Mouse (Mus musculus): ENCODE results near the gene Tcf12. TPM values are rescaled to one million over a fixed set of nuclear protein-coding genes. Genes with fewer than 3 reads are reported as not detected.

The Tcf12 gene
- polyA plus RNA-seq, 1 experiment from 2014 or later: 94.8 TPM

- Histone ChIP-seq H3K9ac (no peak overlapping the region), H3K36me3 (replicated peaks; ENCODE audit: control insufficient read depth, insufficient read depth) (no peaks in the 10 kb centered on the region; the same call in 1 of the 2 replicates), H3K27ac (no peak overlapping the region), H3K4me2 (replicated peaks) (no peak overlapping the region), H3K4me3 (replicated peaks; ENCODE audit: low read length) (no peak overlapping the region), H3K4me1 (replicated peaks; ENCODE audit: control insufficient read depth, insufficient read depth, low read length) (no peaks in the 10 kb centered on the region; the same call in 1 of the 2 replicates), H3K27me3 (ENCODE audit: control insufficient read depth, insufficient read depth, low read length) (no peaks in the 10 kb centered on the region), H3K9me3 (ENCODE audit: control insufficient read depth, low read length) (no peaks in the 10 kb centered on the region)
- no peak for DNase-seq (ENCODE audit: low spot score)
- WGBS: 94% methylated on average over 2 of the region's 2 CpGs
- ATAC-seq (ENCODE audit: low FRiP score): no peak
Observed at GRCm38 (mm10) chr9:72097083-72097482, 14.6 kb downstream of the Tcf12 start.

DNA sequence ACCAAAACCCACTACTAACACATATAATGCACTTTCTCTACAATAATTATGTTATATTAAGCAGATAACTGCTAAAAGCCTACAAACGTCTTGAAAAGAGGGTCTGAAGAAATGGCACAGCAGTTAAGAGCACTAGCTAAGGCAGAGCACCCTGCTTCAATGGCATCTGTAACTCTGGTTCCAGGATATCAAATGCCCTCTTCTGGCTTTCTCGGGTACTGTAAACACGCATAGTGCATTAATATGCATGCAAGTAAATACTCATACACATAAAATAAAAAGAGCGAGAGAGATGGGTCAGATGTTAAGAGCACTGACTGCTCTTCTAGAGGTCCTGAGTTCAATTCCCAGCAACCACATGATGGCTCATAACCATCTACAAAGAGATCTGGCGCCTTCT is 17.0 kb downstream of the Tcf12 start:
- DNase-seq (ENCODE audit: low spot score) (no peak), ATAC-seq (ENCODE audit: low FRiP score) (no peak)
- 86% methylated on average over 5 of the region's 5 CpGs for WGBS
- H3K27ac ChIP-seq: no peak overlapping the region
- H3K9me3 ChIP-seq (ENCODE audit: control insufficient read depth, low read length): no peaks in the 10 kb centered on the region
- no peaks in the 10 kb centered on the region; the same call in 1 of the 2 replicates for H3K4me1 ChIP-seq (replicated peaks; ENCODE audit: control insufficient read depth, insufficient read depth, low read length)
- H3K9ac ChIP-seq: no peak overlapping the region
- no peaks in the 10 kb centered on the region; the same call in 1 of the 2 replicates for H3K36me3 ChIP-seq (replicated peaks; ENCODE audit: control insufficient read depth, insufficient read depth)
- no peak overlapping the region for H3K4me2 ChIP-seq (replicated peaks)
- no peaks in the 10 kb centered on the region for H3K27me3 ChIP-seq (ENCODE audit: control insufficient read depth, insufficient read depth, low read length)
- H3K4me3 ChIP-seq (replicated peaks; ENCODE audit: low read length): no peak overlapping the region

DNA sequence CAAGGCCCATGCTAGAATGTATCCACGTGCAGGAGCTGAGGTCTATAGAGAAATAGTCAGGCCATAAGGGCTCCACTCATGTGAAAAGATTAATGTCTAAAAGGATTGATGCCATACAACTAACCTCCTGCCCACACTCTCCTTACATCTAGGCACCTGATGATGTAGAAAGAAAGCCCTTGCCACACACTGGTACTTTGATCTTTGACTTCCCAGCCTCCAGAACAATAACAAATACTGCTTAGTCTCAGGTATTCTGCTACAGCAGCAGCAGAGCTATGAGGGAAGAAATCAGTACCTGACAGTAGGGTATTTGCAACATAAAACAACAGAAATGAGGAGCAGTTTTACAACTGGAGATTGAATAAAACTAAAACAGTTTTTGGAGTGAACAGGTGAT is 19.5 kb downstream of the Tcf12 start:
- 0 out of 2 replicates have a peak, but pooled peaks cover 6% of the 10 kb centered on the region for H3K4me1 ChIP-seq (replicated peaks; ENCODE audit: control insufficient read depth, insufficient read depth, low read length)
- H3K27me3 ChIP-seq (ENCODE audit: control insufficient read depth, insufficient read depth, low read length): no peaks in the 10 kb centered on the region
- 59% methylated on average over 1 of the region's 1 CpGs for WGBS
- H3K4me3 ChIP-seq (replicated peaks; ENCODE audit: low read length): no peak overlapping the region
- ATAC-seq (ENCODE audit: low FRiP score) (no peak), DNase-seq (ENCODE audit: low spot score) (no peak)
- H3K36me3 ChIP-seq (replicated peaks; ENCODE audit: control insufficient read depth, insufficient read depth): no peaks in the 10 kb centered on the region; the same call in 1 of the 2 replicates
- no peak overlapping the region for H3K9ac ChIP-seq
- no peak overlapping the region for H3K4me2 ChIP-seq (replicated peaks)
- H3K9me3 ChIP-seq (ENCODE audit: control insufficient read depth, low read length): no peaks in the 10 kb centered on the region
- H3K27ac ChIP-seq: no peak overlapping the region

- Histone ChIP-seq H3K4me1 (replicated peaks; ENCODE audit: control insufficient read depth, insufficient read depth, low read length) (peaks cover 16% of the 10 kb centered on the region), H3K36me3 (replicated peaks; ENCODE audit: control insufficient read depth, insufficient read depth) (no peaks in the 10 kb centered on the region), H3K4me3 (replicated peaks; ENCODE audit: low read length) (no peak overlapping the region), H3K4me2 (replicated peaks) (no peak overlapping the region), H3K27me3 (ENCODE audit: control insufficient read depth, insufficient read depth, low read length) (no peaks in the 10 kb centered on the region), H3K9me3 (ENCODE audit: control insufficient read depth, low read length) (no peaks in the 10 kb centered on the region), H3K9ac (no peak overlapping the region), H3K27ac (no peak overlapping the region)
- ATAC-seq (ENCODE audit: low FRiP score): no peak
- no peak for DNase-seq (ENCODE audit: low spot score)
- WGBS: 93% methylated on average over 3 of the region's 3 CpGs
Observed at GRCm38 (mm10) chr9:72088893-72089611, 22.6 kb downstream of the Tcf12 start.

- 65% methylated on average over 3 of the region's 3 CpGs for WGBS
- no peak overlapping the region for H3K27ac ChIP-seq
- no peak for DNase-seq (ENCODE audit: low spot score)
Observed at GRCm38 (mm10) chr9:72085017-72085416, 26.7 kb downstream of the Tcf12 start.

GRCm38 (mm10) chr9:72084131-72084530 is 27.5 kb downstream of the Tcf12 start:
- H3K36me3 ChIP-seq (replicated peaks; ENCODE audit: control insufficient read depth, insufficient read depth): no peaks in the 10 kb centered on the region
- H3K9me3 ChIP-seq (ENCODE audit: control insufficient read depth, low read length): no peaks in the 10 kb centered on the region
- H3K27me3 ChIP-seq (ENCODE audit: control insufficient read depth, insufficient read depth, low read length): no peaks in the 10 kb centered on the region
- no peak for ATAC-seq (ENCODE audit: low FRiP score)
- H3K4me3 ChIP-seq (replicated peaks; ENCODE audit: low read length): no peak overlapping the region
- DNase-seq (ENCODE audit: low spot score): no peak
- no peak overlapping the region for H3K9ac ChIP-seq
- H3K27ac ChIP-seq: no peak overlapping the region
- H3K4me2 ChIP-seq (replicated peaks): no peak overlapping the region
- H3K4me1 ChIP-seq (replicated peaks; ENCODE audit: control insufficient read depth, insufficient read depth, low read length): peaks cover 14% of the 10 kb centered on the region

More at GRCm38 (mm10) chr9:72085017-72085416, 26.7 kb downstream of the Tcf12 start:
- H3K4me3 ChIP-seq (replicated peaks; ENCODE audit: low read length): no peak overlapping the region
- H3K4me2 ChIP-seq (replicated peaks): no peak overlapping the region
- H3K4me1 ChIP-seq (replicated peaks; ENCODE audit: control insufficient read depth, insufficient read depth, low read length): peaks cover 17% of the 10 kb centered on the region
- H3K27me3 ChIP-seq (ENCODE audit: control insufficient read depth, insufficient read depth, low read length): no peaks in the 10 kb centered on the region
- H3K9me3 ChIP-seq (ENCODE audit: control insufficient read depth, low read length): no peaks in the 10 kb centered on the region
- no peak for ATAC-seq (ENCODE audit: low FRiP score)
- H3K9ac ChIP-seq: no peak overlapping the region
- no peaks in the 10 kb centered on the region for H3K36me3 ChIP-seq (replicated peaks; ENCODE audit: control insufficient read depth, insufficient read depth)

DNA sequence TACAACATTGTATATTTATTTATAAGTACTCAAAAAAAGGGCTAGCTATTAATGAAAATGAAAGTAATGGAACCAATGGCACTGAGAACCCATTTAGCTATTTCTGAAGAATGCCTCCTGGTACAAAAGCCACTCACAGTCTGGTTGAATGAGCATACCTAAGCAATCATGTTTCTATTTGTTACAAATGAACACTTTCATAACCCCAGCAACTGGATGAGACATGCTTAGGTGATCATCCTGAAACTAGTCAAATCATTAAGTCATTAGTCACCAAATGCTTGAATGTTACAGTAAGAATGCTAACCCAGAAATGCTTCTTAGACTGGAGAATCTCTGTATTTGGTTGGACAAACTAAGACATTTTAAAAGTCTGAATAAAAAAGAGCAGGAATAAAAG is 35.5 kb downstream of the Tcf12 start:
- H3K4me2 ChIP-seq (replicated peaks): no peak overlapping the region
- ATAC-seq (ENCODE audit: low FRiP score) (no peak), DNase-seq (ENCODE audit: low spot score) (no peak)
- H3K9ac ChIP-seq: no peak overlapping the region
- H3K27ac ChIP-seq: no peak overlapping the region
- no peaks in the 10 kb centered on the region for H3K36me3 ChIP-seq (replicated peaks; ENCODE audit: control insufficient read depth, insufficient read depth)
- no peaks in the 10 kb centered on the region for H3K27me3 ChIP-seq (ENCODE audit: control insufficient read depth, insufficient read depth, low read length)
- no peaks in the 10 kb centered on the region for H3K9me3 ChIP-seq (ENCODE audit: control insufficient read depth, low read length)
- H3K4me1 ChIP-seq (replicated peaks; ENCODE audit: control insufficient read depth, insufficient read depth, low read length): no peaks in the 10 kb centered on the region
- H3K4me3 ChIP-seq (replicated peaks; ENCODE audit: low read length): no peak overlapping the region

DNA sequence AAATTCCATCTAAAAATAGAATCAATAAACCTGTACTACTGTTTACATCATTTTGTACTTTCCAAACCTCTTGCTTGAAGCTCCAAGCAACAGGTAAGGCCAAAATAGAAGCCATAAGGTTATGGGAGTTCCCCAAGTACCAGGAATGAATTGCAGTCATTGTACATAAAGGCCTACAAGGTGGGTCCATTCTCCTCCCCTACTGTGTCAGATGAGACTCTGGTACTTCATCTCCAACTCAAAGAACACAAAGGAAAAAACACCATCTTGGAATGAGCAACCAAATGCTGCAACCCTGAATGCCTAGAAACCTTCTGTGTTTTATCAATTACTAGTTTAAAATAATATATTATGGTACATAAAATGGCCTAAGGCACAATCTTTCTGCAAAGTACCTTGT is 45.5 kb downstream of the Tcf12 start:
- Histone ChIP-seq H3K4me3 (replicated peaks; ENCODE audit: low read length) (no peak overlapping the region), H3K4me1 (replicated peaks; ENCODE audit: control insufficient read depth, insufficient read depth, low read length) (no peaks in the 10 kb centered on the region), H3K4me2 (replicated peaks) (no peak overlapping the region), H3K27ac (no peak overlapping the region), H3K9me3 (ENCODE audit: control insufficient read depth, low read length) (0 out of 2 replicates have a peak, but pooled peaks cover 5% of the 10 kb centered on the region), H3K36me3 (replicated peaks; ENCODE audit: control insufficient read depth, insufficient read depth) (no peaks in the 10 kb centered on the region), H3K9ac (no peak overlapping the region), H3K27me3 (ENCODE audit: control insufficient read depth, insufficient read depth, low read length) (no peaks in the 10 kb centered on the region)
- ATAC-seq (ENCODE audit: low FRiP score): no peak
- no peak for DNase-seq (ENCODE audit: low spot score)

DNA sequence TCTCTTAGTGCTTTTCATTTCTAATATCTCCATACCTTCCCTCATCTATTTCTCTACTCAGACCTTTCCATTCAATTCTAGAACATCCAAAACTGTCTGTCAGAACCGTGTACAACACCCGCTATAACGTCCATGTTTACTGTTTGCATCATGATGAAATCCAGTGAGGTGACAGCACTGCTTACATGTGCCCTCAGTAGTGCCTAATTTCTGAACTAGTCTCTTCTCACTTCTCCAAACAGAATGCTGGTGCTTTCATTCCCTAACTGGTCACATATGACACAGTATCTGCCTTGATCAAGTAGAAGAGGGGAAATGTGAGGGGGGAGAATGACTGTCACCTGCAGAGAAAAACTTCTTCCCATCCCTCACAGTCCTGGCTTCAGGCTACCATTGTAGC is 58.5 kb downstream of the Tcf12 start:
- no peak overlapping the region for H3K27ac ChIP-seq
- no peaks in the 10 kb centered on the region for H3K9me3 ChIP-seq (ENCODE audit: control insufficient read depth, low read length)
- H3K9ac ChIP-seq: no peak overlapping the region
- H3K4me3 ChIP-seq (replicated peaks; ENCODE audit: low read length): no peak overlapping the region
- no peak overlapping the region for H3K4me2 ChIP-seq (replicated peaks)
- no peaks in the 10 kb centered on the region for H3K36me3 ChIP-seq (replicated peaks; ENCODE audit: control insufficient read depth, insufficient read depth)
- WGBS: 95% methylated on average over 3 of the region's 3 CpGs
- H3K4me1 ChIP-seq (replicated peaks; ENCODE audit: control insufficient read depth, insufficient read depth, low read length): no peaks in the 10 kb centered on the region
- no peak for DNase-seq (ENCODE audit: low spot score)
- no peak for ATAC-seq (ENCODE audit: low FRiP score)
- H3K27me3 ChIP-seq (ENCODE audit: control insufficient read depth, insufficient read depth, low read length): no peaks in the 10 kb centered on the region

DNA sequence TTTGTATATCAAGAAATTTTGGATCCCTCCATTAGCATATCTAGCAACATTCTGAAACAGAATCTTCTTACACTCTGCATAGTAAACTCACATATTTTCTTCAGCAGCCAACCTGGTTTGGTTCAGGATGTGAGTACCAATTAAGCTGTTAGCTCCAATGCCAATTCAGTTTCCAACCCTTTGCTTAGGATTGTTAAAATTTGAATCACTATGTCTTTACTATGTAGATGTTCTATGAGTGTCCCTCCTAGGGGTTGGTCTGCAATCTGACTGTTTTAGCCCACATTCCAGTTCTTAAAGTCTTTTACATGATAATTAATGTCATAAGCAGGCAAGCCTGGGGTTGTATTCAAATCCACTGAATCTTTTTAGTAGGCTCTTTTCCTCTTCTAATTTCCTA is 71.5 kb downstream of the Tcf12 start:
- Histone ChIP-seq H3K4me2 (replicated peaks) (no peak overlapping the region), H3K4me1 (replicated peaks; ENCODE audit: control insufficient read depth, insufficient read depth, low read length) (no peaks in the 10 kb centered on the region), H3K27me3 (ENCODE audit: control insufficient read depth, insufficient read depth, low read length) (no peaks in the 10 kb centered on the region), H3K9me3 (ENCODE audit: control insufficient read depth, low read length) (no peaks in the 10 kb centered on the region), H3K36me3 (replicated peaks; ENCODE audit: control insufficient read depth, insufficient read depth) (no peaks in the 10 kb centered on the region), H3K9ac (no peak overlapping the region), H3K27ac (no peak overlapping the region), H3K4me3 (replicated peaks; ENCODE audit: low read length) (no peak overlapping the region)
- ATAC-seq (ENCODE audit: low FRiP score): no peak
- DNase-seq (ENCODE audit: low spot score): no peak
